Mouse (Mus musculus): ENCODE measurements around the gene March6.

DNA sequence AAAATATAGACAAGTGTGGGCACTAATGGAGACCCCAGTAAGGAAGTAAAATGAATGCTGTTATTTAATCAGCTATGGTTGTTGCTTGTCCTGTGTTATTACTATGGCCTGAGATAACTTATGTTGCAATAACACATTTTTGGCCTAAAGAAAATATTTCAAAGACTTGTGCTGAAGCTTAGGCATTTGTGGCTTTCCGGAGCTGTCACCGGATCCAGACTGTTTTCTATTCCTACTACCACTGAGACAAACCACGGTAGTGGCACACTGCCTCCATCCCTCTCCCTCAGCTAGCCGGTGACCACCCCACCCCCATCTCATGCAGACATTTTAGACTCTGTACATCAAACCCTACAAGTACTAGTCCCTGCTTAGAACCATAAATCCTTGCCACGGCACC is 62.0 kb downstream of the March6 start:
- TF ChIP-seq CTCF (IDR thresholded peaks at IDR 0.05; ENCODE audit: low read depth) (no peak), EP300 (IDR thresholded peaks at IDR 0.05; ENCODE audit: low read depth) (no peak)
